Mouse (Mus musculus): ENCODE measurements at regions not wholly inside any gene's neighbourhood (a gene's known extent, or its start where the extent isn't known, plus 50 kb on each side); places are given as distances from the start of the nearest gene placed in this dataset.
"Not testable (repeated sequence)": the region's sequence is repeated elsewhere in the genome, so short reads cannot be mapped to it uniquely, and the experiment has no call there.

DNA sequence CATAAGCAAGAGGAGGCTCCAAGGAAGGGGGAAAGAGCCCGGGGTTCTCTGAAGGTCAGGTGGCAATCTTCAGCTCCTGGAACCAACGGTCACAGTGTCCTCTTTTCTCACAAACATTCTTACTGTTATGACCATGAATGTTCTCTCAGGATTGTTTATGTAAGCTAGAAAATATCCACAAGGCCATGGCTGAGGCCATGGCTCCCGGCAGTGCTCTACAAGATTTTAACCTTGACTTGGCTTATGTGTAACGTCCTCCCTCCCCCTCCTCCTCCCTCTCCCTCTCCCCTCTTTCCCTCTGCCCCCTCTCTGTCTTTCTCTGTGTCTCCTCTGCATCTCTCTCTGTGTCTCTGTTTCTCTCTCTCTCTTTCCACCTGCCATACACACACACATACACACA lies 100.5 kb upstream of the Ccdc122 start:
- ATAC-seq (replicated peaks); H3K9me3 ChIP-seq; H3K4me3 ChIP-seq; H3K27ac ChIP-seq (replicated peaks); H3K27me3 ChIP-seq; H3K4me1 ChIP-seq; H3K36me3 ChIP-seq; H3K4me2 ChIP-seq (replicated peaks); H3K9ac ChIP-seq (replicated peaks): not testable (repeated sequence)
- 79% methylated on average over 4 of the region's 4 CpGs for WGBS

DNA sequence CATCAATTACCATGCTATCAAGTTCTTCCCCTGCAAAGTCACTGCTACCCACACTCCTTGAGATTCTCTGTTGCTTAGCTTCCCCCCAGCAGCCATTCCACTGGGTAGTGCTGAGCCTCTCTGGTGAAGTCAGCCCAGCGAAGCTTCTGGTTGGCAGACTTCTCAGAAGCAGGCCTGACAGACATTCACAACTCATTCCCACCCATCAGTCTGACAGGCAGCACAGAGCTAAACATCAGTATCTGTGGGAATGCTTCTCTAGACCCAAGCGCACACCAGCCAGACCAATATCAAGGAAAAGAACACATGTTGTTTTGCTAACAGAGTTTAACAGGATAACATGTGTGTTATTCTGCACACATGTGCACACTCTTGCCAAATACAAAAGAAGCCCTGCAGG lies 101.1 kb upstream of the Ccdc122 start:
- 68% methylated on average over 2 of the region's 2 CpGs for WGBS
- Histone ChIP-seq H3K4me3 (no peak overlapping the region), H3K4me2 (replicated peaks) (no peak overlapping the region), H3K9me3 (no peaks in the 10 kb centered on the region), H3K27me3 (no peaks in the 10 kb centered on the region), H3K27ac (replicated peaks) (no peak overlapping the region), H3K36me3 (no peaks in the 10 kb centered on the region), H3K4me1 (no peaks in the 10 kb centered on the region), H3K9ac (replicated peaks) (no peak overlapping the region)
- ATAC-seq (replicated peaks), result no peak

DNA sequence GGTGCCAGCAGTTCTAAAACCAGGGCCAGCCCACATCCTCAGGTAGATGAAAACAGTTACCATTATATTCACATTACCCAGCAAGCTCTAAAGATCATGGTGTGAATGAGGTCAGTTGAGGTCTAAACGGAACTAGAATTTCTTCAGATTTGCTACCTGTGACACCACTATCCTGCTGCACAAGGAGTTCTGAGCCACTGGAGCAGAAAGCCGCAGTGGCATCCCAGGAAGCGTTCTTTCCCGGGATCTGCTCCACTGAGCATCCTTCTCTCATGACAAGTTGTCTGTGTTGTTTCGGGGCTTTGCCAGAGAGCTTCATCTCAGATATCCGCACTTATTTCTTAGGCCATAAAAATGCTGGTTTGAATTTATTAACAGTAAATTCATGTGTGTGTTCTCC lies 103.7 kb upstream of the Ccdc122 start:
- no peak for ATAC-seq (replicated peaks)
- Histone ChIP-seq H3K4me1 (no peaks in the 10 kb centered on the region), H3K4me3 (no peak overlapping the region), H3K9me3 (no peaks in the 10 kb centered on the region), H3K27me3 (no peaks in the 10 kb centered on the region), H3K9ac (replicated peaks) (no peak overlapping the region), H3K36me3 (no peaks in the 10 kb centered on the region), H3K27ac (replicated peaks) (no peak overlapping the region), H3K4me2 (replicated peaks) (no peak overlapping the region)
- 93% methylated on average over 6 of the region's 6 CpGs for WGBS

DNA sequence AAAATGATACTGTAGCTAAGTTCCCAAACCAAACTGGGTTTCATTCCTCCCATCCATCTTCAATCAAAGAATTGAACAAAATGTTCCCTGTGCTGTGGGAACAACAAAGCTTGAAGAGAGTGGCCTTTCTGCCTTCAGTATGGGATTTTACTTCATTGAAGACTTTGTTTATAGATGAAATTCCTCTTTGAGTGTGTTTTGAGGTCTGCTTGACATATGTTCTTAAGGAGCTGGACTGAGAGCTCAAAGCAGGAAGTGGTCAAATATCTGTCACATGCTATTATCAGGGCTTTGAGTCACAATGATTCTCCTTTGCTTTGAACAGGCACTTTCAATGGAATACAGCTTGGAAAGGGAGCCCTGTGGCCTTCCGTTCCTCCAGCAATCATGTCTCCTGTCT lies 105.2 kb upstream of the Ccdc122 start:
- 77% methylated on average over 1 of the region's 1 CpGs for WGBS
- ATAC-seq (replicated peaks), result no peak

DNA sequence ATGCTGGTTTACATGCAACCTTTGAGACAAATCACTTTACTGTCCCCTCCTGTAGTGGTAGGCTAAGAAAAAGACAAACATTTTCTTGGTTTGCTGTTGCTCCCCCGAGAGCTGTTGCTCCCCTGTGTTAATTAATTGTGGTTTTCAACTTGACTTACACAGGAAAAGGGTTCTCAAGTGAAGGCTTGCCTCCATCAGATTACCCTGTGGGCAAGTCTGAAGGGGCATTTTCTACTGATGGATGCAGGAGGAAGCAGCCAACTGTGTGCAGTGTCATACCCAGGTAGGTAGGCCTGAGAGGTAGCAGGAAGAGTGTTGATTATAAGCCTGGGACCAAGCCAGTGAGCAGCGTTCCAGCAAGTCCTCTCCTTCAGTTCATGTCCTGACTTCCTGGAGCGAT lies 107.0 kb upstream of the Ccdc122 start:
- 84% methylated on average over 3 of the region's 3 CpGs for WGBS
- H3K4me3 ChIP-seq, result no peak overlapping the region
- ATAC-seq (replicated peaks), result no peak
- H3K9ac ChIP-seq (replicated peaks), result no peak overlapping the region
- H3K4me1 ChIP-seq, result no peaks in the 10 kb centered on the region
- no peaks in the 10 kb centered on the region for H3K36me3 ChIP-seq
- no peaks in the 10 kb centered on the region for H3K9me3 ChIP-seq
- H3K27ac ChIP-seq (replicated peaks), result no peak overlapping the region
- H3K4me2 ChIP-seq (replicated peaks), result no peak overlapping the region
- no peaks in the 10 kb centered on the region for H3K27me3 ChIP-seq

More for the DNA sequence above, 105.2 kb upstream of the Ccdc122 start:
- H3K27me3 ChIP-seq, result no peaks in the 10 kb centered on the region
- no peaks in the 10 kb centered on the region for H3K4me1 ChIP-seq
- H3K36me3 ChIP-seq, result no peaks in the 10 kb centered on the region
- H3K27ac ChIP-seq (replicated peaks), result no peak overlapping the region
- H3K9ac ChIP-seq (replicated peaks), result no peak overlapping the region
- no peak overlapping the region for H3K4me2 ChIP-seq (replicated peaks)
- H3K4me3 ChIP-seq, result no peak overlapping the region
- no peaks in the 10 kb centered on the region for H3K9me3 ChIP-seq

DNA sequence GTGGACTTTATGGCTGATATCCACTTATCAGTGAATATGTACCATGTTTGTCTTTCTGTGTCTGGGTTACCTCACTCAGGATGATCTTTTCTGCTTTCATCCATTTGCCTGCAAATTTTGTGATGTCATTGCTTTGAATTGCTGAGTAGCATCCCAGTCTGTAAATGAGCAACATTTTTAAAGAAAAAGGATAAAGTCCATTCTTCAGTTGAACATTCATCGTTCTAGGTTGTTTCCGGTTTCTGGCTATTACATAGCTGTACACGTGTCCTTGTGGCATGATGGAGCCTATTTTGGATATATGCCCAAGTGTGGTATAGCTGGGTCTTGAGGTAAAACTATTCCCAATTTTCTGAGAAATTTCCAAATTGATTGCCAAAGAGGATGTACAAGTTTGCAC lies 107.9 kb upstream of the Ccdc122 start:
- H3K4me1 ChIP-seq, result no peaks in the 10 kb centered on the region
- H3K36me3 ChIP-seq, result no peaks in the 10 kb centered on the region
- no peak overlapping the region for H3K4me3 ChIP-seq
- WGBS, result 93% methylated on average over 3 of the region's 3 CpGs
- ATAC-seq (replicated peaks), result no peak
- H3K4me2 ChIP-seq (replicated peaks), result no peak overlapping the region
- H3K9me3 ChIP-seq, result no peaks in the 10 kb centered on the region
- H3K9ac ChIP-seq (replicated peaks), result no peak overlapping the region
- H3K27ac ChIP-seq (replicated peaks), result no peak overlapping the region
- no peaks in the 10 kb centered on the region for H3K27me3 ChIP-seq

DNA sequence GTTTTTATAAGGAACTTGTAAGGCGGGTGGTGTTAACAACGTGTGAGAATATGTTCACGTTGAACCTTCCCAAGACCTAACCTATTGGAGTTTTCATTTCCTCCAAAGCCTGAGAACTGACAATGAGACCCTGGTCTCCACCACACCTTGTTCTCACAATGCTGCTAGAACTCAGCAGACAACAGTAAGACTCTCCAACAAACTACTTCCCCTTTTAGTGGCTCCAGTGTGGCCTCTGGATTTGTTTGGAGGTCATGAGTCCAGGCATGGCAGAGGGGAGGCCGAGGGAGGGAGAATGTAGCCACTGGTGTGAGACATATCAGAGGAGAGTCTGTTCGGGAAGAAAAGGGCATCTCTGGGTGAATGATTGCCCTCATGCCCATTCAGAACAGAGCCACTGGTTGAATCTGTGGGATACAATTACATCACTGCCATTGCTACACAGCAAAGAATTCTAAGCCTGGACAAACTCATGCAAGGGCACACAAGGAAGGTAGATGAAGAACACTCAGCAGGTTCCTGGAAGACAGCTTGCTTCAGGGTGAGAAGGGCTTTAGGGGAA lies 109.2 kb upstream of the Ccdc122 start:
- H3K9ac ChIP-seq (replicated peaks), result no peak overlapping the region
- H3K4me2 ChIP-seq (replicated peaks), result no peak overlapping the region
- H3K27ac ChIP-seq (replicated peaks), result no peak overlapping the region
- ATAC-seq (replicated peaks), result no peak
- no peak overlapping the region for H3K4me3 ChIP-seq
- no peaks in the 10 kb centered on the region for H3K27me3 ChIP-seq
- no peaks in the 10 kb centered on the region for H3K36me3 ChIP-seq
- no peaks in the 10 kb centered on the region for H3K9me3 ChIP-seq
- WGBS, result 84% methylated on average over 5 of the region's 5 CpGs
- no peaks in the 10 kb centered on the region for H3K4me1 ChIP-seq

DNA sequence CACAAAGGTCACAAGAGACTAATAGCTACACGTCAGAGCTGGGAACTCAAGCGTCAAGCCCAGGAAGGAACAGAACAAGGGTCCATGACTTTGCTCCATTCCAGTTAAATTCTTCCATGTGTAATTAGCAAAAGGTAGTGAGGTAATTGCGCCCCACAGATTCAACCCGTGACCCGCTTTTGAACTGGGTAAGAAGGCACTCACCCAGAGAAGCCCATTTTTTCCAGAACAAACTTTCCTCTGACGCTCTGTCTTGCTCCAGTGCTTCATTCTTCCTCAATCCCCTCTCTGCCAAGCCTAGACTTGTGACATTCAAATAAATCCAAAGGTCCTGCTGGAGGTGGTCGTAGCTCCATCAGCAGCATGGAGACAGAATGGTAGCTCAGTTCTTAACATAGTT lies 110.2 kb upstream of the Ccdc122 start:
- H3K27ac ChIP-seq (replicated peaks), result no peak overlapping the region
- H3K4me3 ChIP-seq, result no peak overlapping the region
- no peak overlapping the region for H3K4me2 ChIP-seq (replicated peaks)
- ATAC-seq (replicated peaks), result no peak
- H3K9ac ChIP-seq (replicated peaks), result no peak overlapping the region
- no peaks in the 10 kb centered on the region for H3K4me1 ChIP-seq
- H3K27me3 ChIP-seq, result no peaks in the 10 kb centered on the region
- WGBS, result 91% methylated on average over 7 of the region's 7 CpGs
- no peaks in the 10 kb centered on the region for H3K9me3 ChIP-seq
- H3K36me3 ChIP-seq, result no peaks in the 10 kb centered on the region

DNA sequence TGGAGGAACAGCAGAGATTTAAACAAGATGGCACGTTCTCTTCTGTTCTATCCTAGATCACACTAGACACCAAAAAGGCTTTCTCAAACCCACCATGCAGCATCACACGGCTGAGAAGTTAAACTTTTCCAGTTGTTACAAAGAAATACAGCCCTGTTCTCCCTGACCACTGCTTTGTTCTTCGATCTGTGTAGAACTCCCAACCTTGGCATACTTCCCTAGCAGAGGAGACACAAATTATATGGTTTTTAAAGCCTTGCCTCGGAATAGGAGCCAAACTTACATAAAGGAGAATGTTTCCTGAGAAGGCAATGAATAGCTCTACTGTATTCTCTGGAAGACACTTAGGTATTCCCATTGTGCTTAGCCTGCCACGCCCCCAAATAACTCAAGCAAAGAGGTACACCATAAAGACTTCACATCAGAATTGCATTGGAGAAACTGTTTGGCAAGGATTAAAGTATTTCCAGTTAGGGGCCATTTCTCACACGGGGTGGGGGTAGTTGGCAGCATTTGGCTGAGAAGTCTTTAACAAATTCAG lies 114.1 kb upstream of the Ccdc122 start:
- Histone ChIP-seq H3K9ac (replicated peaks) (no peak overlapping the region), H3K36me3 (no peaks in the 10 kb centered on the region), H3K4me1 (no peaks in the 10 kb centered on the region), H3K27ac (replicated peaks) (no peak overlapping the region), H3K27me3 (no peaks in the 10 kb centered on the region), H3K9me3 (no peaks in the 10 kb centered on the region), H3K4me3 (no peak overlapping the region), H3K4me2 (replicated peaks) (no peak overlapping the region)
- WGBS, result 78% methylated on average over 6 of the region's 6 CpGs
- no peak for ATAC-seq (replicated peaks)

DNA sequence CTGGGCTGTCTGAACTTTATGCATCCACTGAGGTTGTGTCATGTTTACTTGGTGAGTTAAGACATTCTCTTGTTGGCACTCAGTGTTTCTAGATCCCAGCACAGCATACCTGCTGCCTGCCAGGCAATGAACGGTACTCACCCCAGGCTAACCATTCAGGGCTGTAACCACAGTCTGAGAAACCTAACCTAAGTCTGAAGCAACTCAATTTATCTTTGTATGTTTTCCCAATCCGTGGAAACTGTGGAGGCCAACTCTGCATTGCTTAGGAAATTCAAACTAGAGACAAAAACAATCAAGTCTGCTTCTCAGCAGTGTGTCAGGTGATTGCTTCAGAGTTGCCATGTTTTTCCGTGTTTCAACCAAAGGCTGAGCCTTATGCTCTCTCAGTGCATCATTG lies 118.5 kb upstream of the Ccdc122 start:
- no peak overlapping the region for H3K4me2 ChIP-seq (replicated peaks)
- 79% methylated on average over 3 of the region's 3 CpGs for WGBS
- H3K4me1 ChIP-seq, result no peaks in the 10 kb centered on the region
- no peaks in the 10 kb centered on the region for H3K36me3 ChIP-seq
- H3K27me3 ChIP-seq, result no peaks in the 10 kb centered on the region
- H3K4me3 ChIP-seq, result no peak overlapping the region
- H3K27ac ChIP-seq (replicated peaks), result no peak overlapping the region
- no peak for ATAC-seq (replicated peaks)
- H3K9me3 ChIP-seq, result no peaks in the 10 kb centered on the region
- no peak overlapping the region for H3K9ac ChIP-seq (replicated peaks)

DNA sequence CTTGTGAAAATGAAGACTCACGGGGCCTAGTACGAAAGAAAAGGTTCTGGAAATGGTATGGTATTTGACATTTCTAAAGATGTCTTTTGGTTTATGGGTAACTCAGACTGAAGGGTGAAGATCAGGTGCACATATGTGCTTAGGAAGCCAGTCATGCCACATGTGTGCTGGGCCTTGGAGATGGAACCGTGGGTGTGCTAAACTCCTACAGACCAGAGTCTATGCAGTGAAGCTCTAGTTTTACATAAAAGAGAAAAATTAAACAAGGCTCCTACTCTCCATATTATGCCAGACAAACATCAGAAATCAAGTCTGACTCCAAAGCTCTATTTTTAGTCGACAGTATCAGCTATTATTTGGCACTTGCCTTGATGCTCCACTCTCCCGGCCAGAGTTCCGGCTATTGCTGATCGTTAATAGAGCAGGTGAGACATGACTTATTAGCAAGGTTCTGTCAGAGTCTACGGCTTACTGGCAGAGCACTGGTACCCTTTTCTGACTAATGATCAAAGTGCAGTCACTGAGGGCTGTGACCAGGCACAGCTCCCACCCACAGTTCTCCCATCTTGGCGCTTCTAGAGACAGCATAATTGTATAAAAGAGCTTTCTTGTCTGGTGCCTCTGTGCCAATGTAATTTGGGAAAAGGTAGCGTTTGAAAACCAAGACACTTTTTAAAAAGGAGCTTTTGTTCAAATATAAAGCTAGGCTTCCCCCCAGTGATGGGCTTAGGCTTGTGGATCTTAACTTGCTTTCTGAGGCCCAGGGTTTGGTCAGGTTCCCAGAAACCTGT lies 119.2 kb upstream of the Ccdc122 start:
- H3K4me3 ChIP-seq, result no peak overlapping the region
- WGBS, result 64% methylated on average over 10 of the region's 10 CpGs
- H3K36me3 ChIP-seq, result no peaks in the 10 kb centered on the region
- no peak overlapping the region for H3K4me2 ChIP-seq (replicated peaks)
- H3K9ac ChIP-seq (replicated peaks), result no peak overlapping the region
- H3K27me3 ChIP-seq, result no peaks in the 10 kb centered on the region
- no peak overlapping the region; the same call in 1 of the 2 replicates for H3K27ac ChIP-seq (replicated peaks)
- ATAC-seq (replicated peaks), result no peak
- H3K4me1 ChIP-seq, result no peaks in the 10 kb centered on the region
- H3K9me3 ChIP-seq, result no peaks in the 10 kb centered on the region

DNA sequence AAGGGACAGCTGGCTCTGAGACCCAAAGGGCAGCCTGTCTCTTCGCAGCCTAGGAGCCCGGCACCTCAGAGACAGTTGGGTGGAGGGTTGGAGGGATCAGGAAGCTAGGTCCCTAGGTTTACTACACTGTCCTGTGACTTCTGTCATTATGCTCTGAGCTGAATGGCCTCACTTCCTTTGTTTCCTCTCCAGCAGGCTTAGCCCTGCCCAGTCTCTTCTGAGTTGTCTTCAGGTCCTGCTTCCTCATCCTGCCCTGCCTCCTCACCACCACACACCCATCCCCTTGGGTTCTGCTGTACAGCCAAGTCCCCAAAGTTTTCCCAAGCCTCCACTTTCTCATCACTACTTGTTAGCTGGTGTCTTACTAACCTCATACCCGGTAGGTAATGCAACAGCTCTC lies 122.7 kb upstream of the Ccdc122 start:
- no peak for ATAC-seq (replicated peaks)
- H3K36me3 ChIP-seq, result no peaks in the 10 kb centered on the region
- no peaks in the 10 kb centered on the region for H3K9me3 ChIP-seq
- no peaks in the 10 kb centered on the region for H3K4me1 ChIP-seq
- no peak overlapping the region for H3K9ac ChIP-seq (replicated peaks)
- WGBS, result 96% methylated on average over 3 of the region's 3 CpGs
- no peak overlapping the region for H3K27ac ChIP-seq (replicated peaks)
- no peak overlapping the region for H3K4me2 ChIP-seq (replicated peaks)
- H3K27me3 ChIP-seq, result no peaks in the 10 kb centered on the region
- no peak overlapping the region for H3K4me3 ChIP-seq
